Comparison of ENCODE assay signal across 8 mouse cellular contexts in the genomic region with DNA sequence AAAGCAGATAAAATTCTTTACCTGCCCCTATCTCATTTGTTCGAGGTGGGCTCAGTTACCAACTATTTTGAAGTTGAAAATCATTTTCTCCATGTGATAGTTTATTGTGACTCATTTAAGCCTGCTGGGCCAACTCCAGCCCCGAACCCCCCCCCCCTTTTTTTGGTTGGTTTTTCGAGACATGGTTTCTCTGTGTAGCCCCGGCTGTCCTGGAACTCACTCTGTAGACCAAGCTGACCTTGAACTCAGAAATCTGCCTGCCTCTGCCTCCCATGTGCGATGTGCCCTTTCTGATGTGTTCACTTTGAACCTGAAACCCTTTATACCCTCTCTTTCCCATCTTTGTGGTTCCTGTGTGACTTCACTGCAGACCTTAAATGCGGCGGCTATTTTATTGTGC. TPM values are rescaled to one million over a fixed set of nuclear protein-coding genes. Genes with fewer than 3 reads are reported as not detected.
A peak's percentile ranks its signal among the peaks of the same experiment; 100 is the strongest.
DNase-seq lines count a peak whose midpoint lies in the region; ATAC-seq and TF ChIP-seq lines count a peak whose summit lies in the region.

No protein-coding gene starts in this region.

- DNase-seq in lung, embryonic 14.5 days, result no peak
- no peak for DNase-seq in lung, postnatal 4 days
- DNase-seq in embryonic facial prominence, embryonic 14.5 days (ENCODE audit: low spot score), result no peak
- no peak for DNase-seq in limb, embryonic 10.5 days (ENCODE audit: low spot score)
- no peak for DNase-seq in kidney, postnatal 4 days
- DNase-seq in thymus, postnatal 10 days (ENCODE audit: low spot score in 2 of 2), result no peak

- peak overlapping the region; percentile 65; the same call in 1 of the 2 replicates for H3K9ac ChIP-seq in lung, embryonic 14.5 days
- peak overlapping the region; percentile 77 for H3K9ac ChIP-seq in embryonic facial prominence, embryonic 14.5 days (ENCODE audit: low read depth, low read length)
- peak overlapping the region; percentile 52; the same call in 1 of the 2 replicates for H3K9ac ChIP-seq in neural tube, embryonic 15.5 days (replicated peaks)

- no peaks in the 10 kb centered on the region for H3K27me3 ChIP-seq in lung, embryonic 14.5 days (ENCODE audit: insufficient read depth, low read length)
- H3K27me3 ChIP-seq in embryonic facial prominence, embryonic 14.5 days (replicated peaks; ENCODE audit: control insufficient read depth, insufficient read depth, low read length), result no peaks in the 10 kb centered on the region
- H3K27me3 ChIP-seq in limb, embryonic 10.5 days (ENCODE audit: low read depth, poor library complexity, severe bottlenecking), result peaks cover 29% of the 10 kb centered on the region
- H3K27me3 ChIP-seq in neural tube, embryonic 15.5 days (replicated peaks), result no peaks in the 10 kb centered on the region

- H3K36me3 ChIP-seq in lung, embryonic 14.5 days (ENCODE audit: insufficient read depth), result no peaks in the 10 kb centered on the region
- no peaks in the 10 kb centered on the region for H3K36me3 ChIP-seq in embryonic facial prominence, embryonic 14.5 days (ENCODE audit: control insufficient read depth, insufficient read depth, low read length)
- no peaks in the 10 kb centered on the region for H3K36me3 ChIP-seq in limb, embryonic 10.5 days
- no peaks in the 10 kb centered on the region for H3K36me3 ChIP-seq in neural tube, embryonic 15.5 days

- no peaks in the 10 kb centered on the region for H3K4me1 ChIP-seq in lung, embryonic 14.5 days (ENCODE audit: insufficient read depth)
- no peaks in the 10 kb centered on the region for H3K4me1 ChIP-seq in embryonic facial prominence, embryonic 14.5 days (ENCODE audit: control insufficient read depth, insufficient read depth, low read length)
- H3K4me1 ChIP-seq in limb, embryonic 10.5 days, result 0 out of 2 replicates have a peak, but pooled peaks cover 2% of the 10 kb centered on the region
- H3K4me1 ChIP-seq in neural tube, embryonic 15.5 days, result peaks cover 10% of the 10 kb centered on the region

- peak overlapping the region; percentile 49 for H3K4me3 ChIP-seq in lung, embryonic 14.5 days (ENCODE audit: low read depth, low read length)
- peak overlapping the region; percentile 49 for H3K4me3 ChIP-seq in embryonic facial prominence, embryonic 14.5 days (ENCODE audit: low read depth, low read length)
- peak overlapping the region; percentile 55 for H3K4me3 ChIP-seq in limb, embryonic 10.5 days
- H3K4me3 ChIP-seq in neural tube, embryonic 15.5 days (replicated peaks), result peak overlapping the region; percentile 55

- peak; percentile 55 for ATAC-seq in lung, embryonic 14.5 days (ENCODE audit: insufficient read depth)
- no peak for ATAC-seq in embryonic facial prominence, embryonic 14.5 days (ENCODE audit: low read depth)
- ATAC-seq in neural tube, embryonic 15.5 days (ENCODE audit: low FRiP score), result peak; percentile 46; the same call in 1 of the 2 replicates
- ATAC-seq in granulocyte monocyte progenitor cell, adult 5-6 weeks (replicated peaks; ENCODE audit: poor library complexity, severe bottlenecking), result no peak

- H3K9me3 ChIP-seq in lung, embryonic 14.5 days (ENCODE audit: low read depth, low read length), result no peaks in the 10 kb centered on the region
- H3K9me3 ChIP-seq in embryonic facial prominence, embryonic 14.5 days (ENCODE audit: control insufficient read depth, low read length), result no peaks in the 10 kb centered on the region
- H3K9me3 ChIP-seq in limb, embryonic 10.5 days (replicated peaks), result no peaks in the 10 kb centered on the region
- no peaks in the 10 kb centered on the region for H3K9me3 ChIP-seq in neural tube, embryonic 15.5 days (replicated peaks)

- peak overlapping the region; percentile 64 for H3K4me2 ChIP-seq in lung, embryonic 14.5 days
- H3K4me2 ChIP-seq in embryonic facial prominence, embryonic 14.5 days (ENCODE audit: low read depth, low read length), result peak overlapping the region; percentile 52
- H3K4me2 ChIP-seq in neural tube, embryonic 15.5 days, result peak overlapping the region; percentile 65

- TF ChIP-seq CTCF in lung, embryonic 14.5 days (IDR thresholded peaks at IDR 0.05; ENCODE audit: low read depth), result no peak

- WGBS in lung, embryonic 14.5 days, result 39% methylated on average over 7 of the region's 7 CpGs
- 52% methylated on average over 7 of the region's 7 CpGs for WGBS in embryonic facial prominence, embryonic 14.5 days
- 46% methylated on average over 7 of the region's 7 CpGs for WGBS in limb, embryonic 10.5 days
- WGBS in neural tube, embryonic 15.5 days, result 45% methylated on average over 7 of the region's 7 CpGs

- peak overlapping the region; percentile 87; the same call in 1 of the 2 replicates for H3K27ac ChIP-seq in lung, embryonic 14.5 days (ENCODE audit: low read depth)
- H3K27ac ChIP-seq in embryonic facial prominence, embryonic 14.5 days (replicated peaks; ENCODE audit: low read depth, low read length), result peak overlapping the region; percentile 89; the same call in 1 of the 2 replicates
- H3K27ac ChIP-seq in limb, embryonic 10.5 days, result peak overlapping the region; percentile 91
- H3K27ac ChIP-seq in neural tube, embryonic 15.5 days (replicated peaks), result peak overlapping the region; percentile 94; the same call in 1 of the 2 replicates

RNA-seq across cellular contexts. Expression of gene Slc25a53, which starts 0.4 kb away (rescaled TPM):
- 11.1 and 11.4 TPM in 2 replicates for polyA plus RNA-seq in lung, embryonic 14.5 days (2014; fragmentation: Nextera tagmentation; extraction: Ambion mirVana)
- 9.8 and 13.6 TPM in 2 replicates for polyA plus RNA-seq in embryonic facial prominence, embryonic 14.5 days (2014; fragmentation: Nextera tagmentation; extraction: Ambion mirVana)
- polyA plus RNA-seq in limb, embryonic 10.5 days (2016; fragmentation: Nextera tagmentation; extraction: Ambion mirVana), result 12.9 and 13.7 TPM in 2 replicates
- polyA plus RNA-seq in neural tube, embryonic 15.5 days (2015; fragmentation: Nextera tagmentation; extraction: Ambion mirVana), result 10.8 and 11.1 TPM in 2 replicates
- 4.9 and 16.1 TPM in 2 replicates for total RNA-seq in granulocyte monocyte progenitor cell, adult 5-6 weeks (2014; fragmentation: Nextera tagmentation)
- 5.0 and 14.1 TPM in 2 replicates for total RNA-seq in granulocyte monocyte progenitor cell, adult 5-6 weeks (2017)

RNA-seq across cellular contexts. Expression of gene Fam199x, which starts 10.9 kb away (rescaled TPM):
- polyA plus RNA-seq in lung, embryonic 14.5 days (2014; fragmentation: Nextera tagmentation; extraction: Ambion mirVana), result 14.3 and 14.9 TPM in 2 replicates
- polyA plus RNA-seq in embryonic facial prominence, embryonic 14.5 days (2014; fragmentation: Nextera tagmentation; extraction: Ambion mirVana), result 7.5 TPM in 2 replicates
- 15.5 and 16.1 TPM in 2 replicates for polyA plus RNA-seq in limb, embryonic 10.5 days (2016; fragmentation: Nextera tagmentation; extraction: Ambion mirVana)
- polyA plus RNA-seq in neural tube, embryonic 15.5 days (2015; fragmentation: Nextera tagmentation; extraction: Ambion mirVana), result 7.1 and 7.5 TPM in 2 replicates
- total RNA-seq in granulocyte monocyte progenitor cell, adult 5-6 weeks (2014; fragmentation: Nextera tagmentation), result 4.1 and 5.4 TPM in 2 replicates
- total RNA-seq in granulocyte monocyte progenitor cell, adult 5-6 weeks (2017), result 12.2 and 12.8 TPM in 2 replicates

RNA-seq across cellular contexts. Expression of gene Zcchc18, which starts 45.5 kb away (rescaled TPM):
- 13.4 and 15.6 TPM in 2 replicates for polyA plus RNA-seq in lung, embryonic 14.5 days (2014; fragmentation: Nextera tagmentation; extraction: Ambion mirVana)
- polyA plus RNA-seq in embryonic facial prominence, embryonic 14.5 days (2014; fragmentation: Nextera tagmentation; extraction: Ambion mirVana), result 21.5 and 23.3 TPM in 2 replicates
- polyA plus RNA-seq in limb, embryonic 10.5 days (2016; fragmentation: Nextera tagmentation; extraction: Ambion mirVana), result 15.8 and 32.4 TPM in 2 replicates
- 400 and 471 TPM in 2 replicates for polyA plus RNA-seq in neural tube, embryonic 15.5 days (2015; fragmentation: Nextera tagmentation; extraction: Ambion mirVana)
- not detected in 2 replicates for total RNA-seq in granulocyte monocyte progenitor cell, adult 5-6 weeks (2014; fragmentation: Nextera tagmentation)
- total RNA-seq in granulocyte monocyte progenitor cell, adult 5-6 weeks (2017), result not detected in 2 replicates

Comparison
In these comparisons a context has a peak if more than half of its experiments do, and no peak if none do; other contexts are left out.
1. ATAC-seq: peak in lung, embryonic 14.5 days (single experiment) and neural tube, embryonic 15.5 days (single experiment); none in embryonic facial prominence, embryonic 14.5 days (single experiment) and granulocyte monocyte progenitor cell, adult 5-6 weeks (single experiment).
2. RNA of gene Zcchc18, which starts 45.5 kb away (polyA plus RNA-seq): 400 to 471 TPM in neural tube, embryonic 15.5 days; 15.8 to 32.4 TPM in limb, embryonic 10.5 days, 21.5 to 23.3 TPM in embryonic facial prominence, embryonic 14.5 days and 13.4 to 15.6 TPM in lung, embryonic 14.5 days; every median in the first group is over 10 times any median in the second.
3. Peak in every context shown above with its lines, with median percentiles within 50 percentile points of each other: H3K27ac ChIP-seq, H3K4me2 ChIP-seq, H3K4me3 ChIP-seq and H3K9ac ChIP-seq.